Mouse (Mus musculus) lung, postnatal 0 days (tissue): ENCODE measurements around the gene Llph.

Experiments
- CTCF ChIP-seq: IDR thresholded peaks from 2 replicates; pipeline ENCODE4 v1.5.1; 2016; ENCODE audit warnings: antibody characterized with exemption, mild to moderate bottlenecking
- EP300 ChIP-seq: IDR thresholded peaks from 2 replicates; pipeline ENCODE4 v1.6.1; 2016; ENCODE audit warnings: antibody characterized with exemption, mild to moderate bottlenecking, control low read depth

- no peak for TF ChIP-seq EP300
- TF ChIP-seq CTCF, result no peak
Measured at GRCm38 (mm10) chr10:120208015-120208414, 18.9 kb upstream of the Llph start.
